Mouse (Mus musculus) adipocyte (in vitro differentiated cells): ENCODE measurements around the gene 4930524B15Rik.
"Not testable (repeated sequence)": the region's sequence is repeated elsewhere in the genome, so short reads cannot be mapped to it uniquely, and the experiment has no call there.

Experiments used
- DNase-seq: peaks from one replicate; pipeline ENCODE4 v3.0.0-alpha.2; 2016; ENCODE audit warnings: low spot score

Gene 4930524B15Rik

DNA sequence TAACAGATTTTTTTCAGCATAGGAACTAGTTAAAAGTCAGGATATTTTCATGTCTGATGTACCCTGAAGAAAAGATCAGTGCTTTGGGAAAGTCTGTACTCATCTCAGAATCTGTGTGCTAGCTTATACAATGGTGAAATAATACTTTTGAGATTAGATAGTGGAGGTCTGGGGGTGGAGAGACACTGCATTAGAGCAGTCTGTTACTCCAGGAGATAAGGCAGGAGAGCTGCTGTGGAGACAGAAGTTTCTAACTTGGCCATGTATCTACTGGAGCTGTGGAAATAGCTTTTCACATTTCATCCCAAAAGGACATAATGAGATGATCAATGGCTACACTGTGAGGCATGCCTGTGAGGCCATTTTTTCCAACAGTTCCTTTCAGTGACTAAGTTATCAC lies 17.9 kb downstream of the 4930524B15Rik start:
- no peak for DNase-seq

DNA sequence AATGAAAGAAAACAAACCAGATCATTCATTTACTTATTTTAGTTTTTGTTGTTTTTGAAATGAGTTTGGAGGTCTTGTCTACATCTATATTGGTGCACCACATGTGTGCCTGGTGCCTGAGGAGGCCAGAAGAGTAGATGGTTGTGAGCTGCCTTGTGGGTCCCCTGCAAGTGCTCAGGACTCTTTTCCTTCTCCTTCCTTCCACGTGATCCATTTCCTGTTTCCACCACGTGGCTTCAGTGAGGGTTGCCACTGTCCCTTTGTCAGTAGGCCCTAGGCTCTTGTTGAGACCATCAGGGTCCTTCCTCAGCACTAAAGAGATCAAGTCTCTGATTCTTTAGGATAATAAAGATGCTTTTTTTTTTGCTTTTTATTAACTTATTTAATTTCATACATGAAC lies 19.4 kb downstream of the 4930524B15Rik start:
- no peak for DNase-seq

DNA sequence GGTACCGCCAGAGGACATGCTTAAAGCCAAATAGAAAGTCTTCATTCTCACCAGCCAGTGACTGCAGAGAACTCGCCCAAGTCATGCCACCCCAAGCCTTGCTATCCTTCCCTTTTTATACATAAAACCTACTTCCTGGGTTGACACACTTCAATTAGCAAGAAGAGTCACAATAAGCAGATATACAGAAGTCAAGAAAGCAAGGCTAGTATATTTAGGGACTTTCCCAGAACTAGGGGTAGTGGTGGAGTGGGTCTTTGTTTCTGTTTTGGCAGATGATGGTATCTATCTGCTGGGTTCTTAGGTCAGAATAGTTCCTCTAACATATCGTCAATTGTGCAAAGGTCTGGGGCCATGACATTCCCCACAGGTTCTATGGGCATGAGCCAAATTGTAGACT lies 27.1 kb downstream of the 4930524B15Rik start:
- no peak for DNase-seq

DNA sequence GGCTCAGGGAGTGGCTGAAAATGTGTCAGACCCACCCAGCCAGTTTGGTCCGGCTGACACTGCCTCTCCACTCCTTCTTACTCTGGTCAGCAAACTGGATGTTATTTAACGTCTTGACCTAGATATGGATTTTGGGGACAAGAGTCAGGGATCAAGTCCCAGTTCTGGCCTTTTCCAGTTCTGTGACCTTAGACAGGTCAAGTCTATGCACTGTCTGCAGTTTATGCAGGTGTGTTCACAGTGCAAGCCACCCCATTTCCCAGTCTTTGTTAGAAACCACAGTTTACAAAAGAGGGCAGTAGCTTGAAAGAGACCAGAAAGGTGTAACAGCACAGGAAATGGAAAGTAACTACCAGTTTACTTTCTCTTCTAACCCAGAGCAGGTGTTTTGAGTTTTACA lies 34.3 kb downstream of the 4930524B15Rik start:
- no peak for DNase-seq

DNA sequence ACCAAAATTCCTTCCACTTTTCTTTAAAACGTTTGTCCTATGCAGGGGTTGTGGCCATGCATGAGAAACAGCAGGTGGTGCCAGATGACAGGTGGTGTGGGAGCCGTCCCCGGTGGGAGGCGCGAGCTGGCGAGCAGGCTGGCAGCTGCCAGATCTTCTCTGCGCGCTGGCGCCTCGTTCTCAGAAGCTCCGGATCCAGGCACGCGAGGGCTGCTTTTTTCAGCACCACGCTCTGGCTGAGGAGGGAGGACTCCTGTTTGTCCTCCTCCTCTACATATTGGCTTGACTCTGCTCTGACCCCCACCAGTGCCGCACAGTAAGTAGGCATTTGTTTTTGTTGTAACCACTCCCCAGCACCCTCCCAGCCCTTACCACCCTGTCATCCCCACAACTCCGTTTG lies 34.9 kb downstream of the 4930524B15Rik start, which contains the start of gene Nsg2:
Gene Nsg2 (plus strand): TSS at position 183 of the 400 bp plus-strand sequence.
- DNase-seq: no peak

DNA sequence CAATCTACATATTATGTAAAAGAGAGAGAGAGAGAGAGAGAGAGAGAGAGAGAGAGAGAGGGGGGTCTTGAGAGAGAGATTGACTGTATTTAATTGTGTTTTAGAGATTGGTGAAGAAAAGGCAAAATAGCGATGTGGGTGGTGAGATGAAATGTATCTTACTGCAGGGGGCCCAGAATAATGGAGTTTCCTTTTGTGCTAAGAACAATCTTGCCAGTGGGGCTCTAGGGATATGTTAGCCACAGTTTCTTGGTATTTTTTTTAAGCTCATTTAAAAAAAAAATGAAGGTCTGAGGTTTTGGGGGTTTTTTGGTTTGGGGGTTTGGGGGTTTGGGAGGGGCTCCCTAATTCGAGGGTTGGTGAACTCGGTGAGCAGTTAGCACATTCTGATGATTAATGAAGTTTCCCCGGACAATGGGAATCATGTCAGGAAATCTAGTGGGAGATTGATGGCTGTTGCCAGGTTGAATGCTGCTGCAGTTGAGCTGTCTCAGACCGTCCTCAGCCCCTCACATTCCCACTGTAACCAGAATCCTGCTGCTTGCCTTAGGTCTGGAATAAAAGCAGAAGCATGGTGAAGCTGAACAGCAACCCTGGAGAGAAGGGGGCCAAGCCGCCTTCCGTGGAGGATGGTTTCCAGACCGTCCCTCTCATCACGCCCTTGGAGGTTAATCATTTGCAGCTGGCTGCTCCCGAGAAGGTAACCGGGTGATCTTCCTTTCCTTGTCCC lies 36.0 kb downstream of the 4930524B15Rik start:
- DNase-seq: no peak

DNA sequence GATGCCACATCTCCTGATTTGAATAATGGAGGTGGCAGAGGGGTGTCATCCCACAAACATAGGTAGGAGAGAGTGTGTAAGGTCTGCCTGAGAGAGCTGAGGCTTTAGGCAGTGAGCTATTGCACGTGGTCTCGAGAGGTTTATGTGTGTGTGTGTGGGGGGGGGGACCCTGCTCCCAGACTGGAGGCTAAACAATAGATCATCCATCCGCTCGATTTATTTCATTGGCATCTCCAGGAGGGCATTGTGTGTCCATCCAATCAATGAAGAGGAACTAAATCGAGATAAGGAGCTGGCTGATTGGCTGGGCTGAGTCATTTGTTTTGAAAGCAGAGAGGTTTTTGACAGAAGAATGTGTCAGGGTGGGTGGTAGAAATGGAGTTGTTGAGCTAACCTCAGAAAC lies 37.3 kb downstream of the 4930524B15Rik start:
- DNase-seq: no peak

DNA sequence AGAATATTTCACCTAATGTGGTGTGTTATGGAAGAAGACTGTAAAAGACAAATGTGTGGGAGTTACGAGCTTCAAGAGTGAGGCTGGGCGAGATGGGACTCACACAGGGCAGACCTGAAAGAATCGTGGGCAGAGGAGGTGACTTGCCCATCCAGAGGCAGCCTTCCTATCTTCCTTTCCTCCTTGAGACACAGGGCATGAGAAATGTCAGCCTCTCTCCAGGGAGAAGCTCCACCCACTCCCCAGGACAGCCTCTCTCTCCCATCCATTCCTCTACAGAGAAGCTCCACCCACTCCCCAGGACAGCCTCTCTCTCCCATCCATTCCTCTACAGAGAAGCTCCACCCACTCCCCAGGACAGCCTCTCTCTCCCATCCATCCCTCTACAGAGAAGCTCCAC lies 42.7 kb downstream of the 4930524B15Rik start:
- DNase-seq: not testable (repeated sequence)

DNA sequence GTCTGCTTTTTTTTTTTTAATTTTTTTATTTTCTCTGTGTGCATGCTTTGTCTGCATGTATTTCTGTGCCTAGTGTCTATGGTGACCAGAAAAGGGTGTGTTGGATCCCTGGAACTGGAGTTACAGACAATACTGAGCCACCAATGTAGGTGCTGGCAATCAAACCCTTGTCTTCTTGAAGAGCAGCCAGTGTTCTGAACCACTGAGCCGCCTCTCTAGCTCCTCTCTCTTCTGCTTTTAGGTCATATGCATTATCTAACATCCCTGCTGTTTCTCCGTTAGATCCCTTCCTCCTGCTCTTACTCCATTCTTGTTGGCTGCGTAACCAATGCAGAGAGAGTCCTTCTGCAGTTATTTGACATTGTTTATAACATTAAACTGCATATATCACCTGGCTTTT lies 43.5 kb downstream of the 4930524B15Rik start:
- DNase-seq: no peak

DNA sequence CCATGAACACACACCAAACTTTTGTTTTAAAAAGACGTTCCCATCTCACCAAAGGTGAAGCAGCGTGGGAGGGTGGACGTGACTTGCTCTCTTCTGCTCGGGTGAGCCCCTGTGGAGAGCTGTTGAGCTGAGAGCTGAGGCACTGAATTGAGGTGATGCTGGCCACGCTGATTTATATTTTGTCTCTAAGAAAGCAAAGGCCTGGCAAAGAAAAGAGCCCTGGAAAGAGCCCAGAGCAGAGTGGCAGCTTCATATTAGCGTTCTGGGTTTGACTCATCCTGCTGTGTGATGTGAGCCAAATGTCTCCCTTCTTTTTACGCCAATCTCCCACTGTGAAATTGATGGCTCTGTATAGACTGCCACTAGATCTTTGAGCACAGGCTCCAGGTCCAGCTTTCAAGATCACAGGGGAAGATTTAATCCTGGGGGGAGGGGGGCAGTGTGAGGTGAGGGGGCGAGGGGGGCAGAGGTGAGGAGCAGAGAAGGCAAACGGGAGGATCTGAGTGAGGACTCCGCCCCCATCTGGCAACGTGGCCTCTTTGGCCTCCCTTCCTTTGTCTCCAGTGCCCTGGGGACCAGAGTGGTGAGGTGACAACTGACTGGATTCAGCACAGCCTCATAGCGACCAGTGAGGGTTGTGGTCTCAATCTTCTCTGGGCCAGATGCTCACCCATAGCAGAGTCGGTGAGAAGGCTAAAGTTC lies 44.7 kb downstream of the 4930524B15Rik start:
- DNase-seq: peak; percentile 9

DNA sequence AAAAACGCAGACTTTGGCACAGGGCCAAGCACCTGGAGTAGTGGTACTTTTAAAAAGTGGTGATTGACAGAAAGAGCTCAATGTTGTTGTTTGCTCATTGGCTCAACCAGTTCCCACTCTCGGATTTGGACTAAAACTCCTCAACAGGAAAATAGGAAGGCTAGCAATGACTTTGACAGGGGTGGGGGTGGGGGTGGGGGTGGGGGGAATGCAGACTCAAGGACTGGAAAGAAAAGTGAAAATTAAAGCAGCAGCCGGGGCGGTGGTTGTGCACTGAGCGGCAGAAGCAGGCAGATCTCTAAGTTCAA lies 45.2 kb downstream of the 4930524B15Rik start:
- no peak for DNase-seq

DNA sequence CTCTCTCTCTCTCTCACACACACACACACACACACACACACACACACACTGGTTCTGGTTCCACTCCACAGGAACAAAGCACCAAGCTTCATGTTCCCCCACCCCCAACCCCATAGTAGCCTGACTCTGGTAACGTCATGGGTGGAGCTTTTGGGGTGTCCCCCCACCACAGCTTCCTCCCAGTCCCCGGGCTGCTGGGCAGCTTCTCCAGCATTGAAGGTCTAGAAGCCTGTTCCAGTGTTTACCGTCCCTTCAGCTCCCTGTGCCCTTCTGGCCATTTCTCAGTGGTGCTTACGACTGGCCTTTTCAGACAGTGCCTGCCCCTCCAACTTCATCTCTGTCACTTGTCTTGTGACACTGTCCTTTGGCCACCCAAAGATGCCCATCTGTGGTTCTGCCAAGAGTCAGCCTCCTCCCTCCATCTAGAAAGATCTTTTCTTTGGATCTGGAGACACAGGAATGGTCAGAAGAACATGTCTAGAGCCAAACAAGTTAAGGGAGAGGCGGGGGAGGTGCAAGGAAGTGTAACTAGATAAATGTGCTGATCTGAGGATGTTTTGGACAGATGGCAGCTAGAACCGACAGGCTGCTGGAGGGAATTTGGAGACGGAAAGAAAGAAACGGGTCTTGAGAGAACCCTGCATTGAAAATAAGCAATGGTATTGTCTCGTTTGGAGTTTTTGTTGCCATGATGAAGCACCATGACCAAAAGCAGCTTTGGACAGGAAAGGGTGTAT lies 46.6 kb downstream of the 4930524B15Rik start:
- no peak for DNase-seq

DNA sequence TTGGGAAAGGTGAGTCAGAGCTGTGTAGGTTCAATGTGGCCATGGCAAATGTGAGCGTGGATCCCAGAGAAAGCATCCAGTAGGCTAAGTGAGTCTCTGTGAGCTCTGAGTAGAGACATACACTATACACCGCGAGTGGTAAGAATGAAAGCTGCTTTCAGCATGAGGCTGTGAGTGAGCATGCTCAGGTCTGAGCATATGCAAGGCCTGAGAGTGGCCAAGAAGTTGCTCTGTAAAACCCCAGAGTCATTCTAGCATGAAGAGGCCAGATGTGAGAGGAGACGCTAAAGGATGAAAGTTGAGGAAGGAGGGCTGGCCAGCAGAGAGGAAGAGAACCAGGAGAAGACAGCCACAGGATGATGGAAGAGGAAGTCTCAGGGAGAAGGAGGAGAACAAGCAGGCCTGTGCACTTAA lies 47.6 kb downstream of the 4930524B15Rik start:
- DNase-seq: no peak

DNA sequence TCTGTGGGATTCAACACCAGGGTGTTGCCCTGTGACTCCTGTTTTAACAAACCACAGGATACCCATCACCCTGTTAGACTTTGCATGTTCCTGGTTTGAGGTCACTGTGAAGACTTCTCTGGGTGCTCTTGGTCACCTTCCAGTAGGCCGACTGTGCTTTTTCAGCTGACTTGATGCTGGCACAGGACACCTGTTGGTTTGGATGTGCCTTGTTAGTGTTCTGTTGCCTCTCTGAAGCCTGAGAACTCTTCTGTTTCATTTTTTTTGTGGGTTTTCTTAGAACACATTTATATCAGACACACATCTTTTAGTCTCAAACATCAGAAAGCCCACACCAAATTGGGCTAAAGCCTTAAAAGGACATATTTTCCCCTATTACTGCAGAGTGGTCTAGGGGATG lies 48.2 kb downstream of the 4930524B15Rik start:
- no peak for DNase-seq

DNA sequence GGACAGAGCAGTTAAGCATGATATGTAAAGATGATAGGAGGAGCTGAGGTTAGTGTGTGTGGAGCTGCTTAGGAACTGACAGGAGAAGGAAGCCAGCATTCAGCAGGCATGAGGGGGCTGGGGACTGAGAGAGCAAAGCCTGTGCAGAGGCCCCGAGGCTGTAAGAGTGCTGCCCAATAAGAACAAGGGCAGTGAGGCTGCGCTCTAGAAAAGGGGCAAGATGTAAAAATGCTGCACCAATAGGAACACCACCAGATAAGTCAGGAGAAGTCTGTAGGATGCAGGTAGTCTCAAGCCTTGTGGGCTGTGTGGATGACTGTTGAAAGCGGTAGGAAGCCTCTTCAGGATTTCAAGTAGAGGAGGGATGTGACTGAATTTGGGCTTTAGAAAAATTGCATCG lies 52.8 kb downstream of the 4930524B15Rik start:
- no peak for DNase-seq

DNA sequence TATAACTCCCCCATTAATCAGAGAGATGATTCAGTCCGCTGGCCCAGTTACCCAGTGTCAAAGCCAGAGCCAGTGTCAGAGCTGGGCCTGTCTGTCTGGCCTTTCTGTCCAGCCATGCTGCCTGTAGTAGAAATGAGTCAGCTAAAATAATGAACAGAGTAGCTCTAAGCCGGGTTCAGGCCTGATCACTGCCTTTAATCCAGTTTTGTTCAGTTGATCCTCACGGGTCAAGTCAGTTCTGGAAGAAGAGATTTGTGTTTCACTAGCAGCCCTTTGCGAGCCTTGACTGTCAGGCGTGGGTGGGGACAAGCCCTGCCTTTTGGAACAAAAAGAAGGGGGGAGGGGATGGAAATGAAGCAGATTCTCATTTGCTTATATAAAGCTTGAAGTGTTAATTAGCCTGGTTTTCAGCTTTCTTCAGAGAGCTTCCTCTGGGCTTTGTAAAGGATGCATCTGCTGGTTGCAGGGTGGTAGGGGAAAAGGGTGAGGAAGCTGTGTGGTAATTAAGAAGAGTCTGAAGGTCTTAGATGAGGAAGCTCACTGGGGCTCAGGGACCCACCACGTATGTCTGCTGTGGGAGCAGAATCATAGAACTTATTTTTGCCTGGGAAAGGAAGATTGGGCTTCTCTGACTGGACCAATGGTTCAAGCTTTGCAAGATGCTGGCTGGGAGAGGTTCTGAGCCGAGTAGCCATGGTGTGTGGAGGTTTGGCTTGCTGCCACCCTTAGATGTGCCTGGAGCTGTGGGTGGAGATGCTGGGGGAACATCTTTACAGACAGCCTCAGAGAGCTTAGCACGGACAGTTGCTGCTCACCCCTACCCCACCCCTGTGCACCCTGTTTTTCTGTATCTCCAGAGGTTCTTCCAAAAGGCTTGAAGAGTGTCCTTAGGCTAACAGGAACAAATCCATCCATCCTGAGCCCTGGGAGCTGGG lies 54.9 kb downstream of the 4930524B15Rik start:
- peak; percentile 10 for DNase-seq

DNA sequence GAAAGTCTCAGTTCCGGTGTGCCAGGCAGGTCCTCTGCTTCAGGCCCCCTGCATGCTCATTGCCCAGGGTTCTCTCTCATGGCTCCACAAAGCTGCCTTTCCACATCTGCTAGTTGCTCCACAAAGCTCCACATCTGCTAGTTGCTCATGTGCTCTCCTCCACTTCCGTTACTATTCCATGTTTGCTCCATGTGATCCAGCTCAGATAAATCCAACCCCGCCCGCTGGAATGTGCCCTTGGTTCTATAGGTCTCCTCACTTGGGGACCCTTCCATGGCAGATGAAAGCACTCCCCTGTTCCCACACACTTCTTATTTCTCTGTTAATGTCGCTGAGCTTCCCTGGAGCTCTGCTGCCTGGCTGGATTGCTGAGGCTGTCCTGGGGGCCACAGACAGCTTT lies 61.2 kb downstream of the 4930524B15Rik start:
- DNase-seq: no peak

DNA sequence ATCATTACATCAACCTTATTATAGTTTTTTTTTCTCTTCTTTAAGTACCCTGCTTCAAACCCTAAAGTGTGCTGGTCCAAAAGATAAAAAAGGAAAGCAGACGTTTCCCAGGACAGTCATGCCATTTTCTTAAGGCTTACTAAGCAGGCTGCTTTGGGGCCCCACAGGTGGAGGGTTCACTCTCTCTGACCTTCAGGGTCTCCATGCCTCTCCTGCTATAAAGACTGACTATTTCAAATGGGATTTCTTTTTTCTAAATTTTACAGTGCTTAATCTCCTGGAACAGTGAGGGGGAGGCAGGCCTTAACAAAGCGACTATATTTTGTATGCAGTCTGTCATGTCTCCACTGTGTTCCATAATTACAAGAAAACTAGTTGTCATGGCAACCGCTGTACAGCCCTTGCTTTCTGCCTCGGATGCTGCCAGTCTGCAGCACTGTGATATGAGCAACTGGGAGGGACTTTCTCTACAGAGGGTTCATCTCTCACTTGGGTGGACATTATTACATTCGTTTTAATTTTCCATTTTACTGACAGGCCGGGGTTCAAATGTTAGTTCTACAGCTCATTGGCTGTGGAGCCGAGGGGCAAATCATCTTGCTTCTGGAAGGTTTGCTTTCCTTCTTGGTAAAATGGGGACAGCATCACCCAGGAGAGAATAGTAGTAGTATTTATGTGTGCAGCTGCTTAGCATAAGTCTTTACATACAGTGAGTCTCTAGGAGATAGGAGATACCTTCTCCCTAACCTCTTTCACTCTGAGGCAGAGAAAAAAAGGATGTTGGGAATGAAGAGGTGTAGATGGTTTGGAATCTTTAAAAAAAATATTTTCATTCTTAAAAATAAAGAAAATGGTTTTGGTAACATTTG lies 62.3 kb downstream of the 4930524B15Rik start:
- no peak for DNase-seq

DNA sequence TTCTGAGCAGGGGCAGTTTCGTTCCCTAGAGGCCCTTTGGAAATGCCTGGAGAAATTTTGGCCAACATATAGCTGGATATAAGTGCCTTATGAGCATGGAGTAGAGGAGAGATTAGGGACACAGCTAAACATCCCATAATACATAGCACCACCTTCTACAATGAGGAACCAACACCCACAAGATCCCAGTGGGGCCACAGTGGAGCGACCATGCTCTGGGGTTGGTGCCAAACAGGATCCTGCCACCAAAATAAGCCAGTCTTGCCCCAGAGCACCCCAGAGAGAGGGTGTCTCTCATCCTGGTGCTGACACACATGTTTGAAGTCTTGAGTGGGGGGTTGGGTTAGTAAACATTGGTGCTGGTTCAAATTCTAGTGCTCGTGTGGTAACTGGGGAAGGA lies 63.2 kb downstream of the 4930524B15Rik start:
- no peak for DNase-seq
